Mouse (Mus musculus): ENCODE results near the gene Cldn6. TPM values are rescaled to one million over a fixed set of nuclear protein-coding genes. Genes with fewer than 3 reads are reported as not detected.

Gene Cldn6
- polyA plus RNA-seq, 1 experiment = not detected

DNA sequence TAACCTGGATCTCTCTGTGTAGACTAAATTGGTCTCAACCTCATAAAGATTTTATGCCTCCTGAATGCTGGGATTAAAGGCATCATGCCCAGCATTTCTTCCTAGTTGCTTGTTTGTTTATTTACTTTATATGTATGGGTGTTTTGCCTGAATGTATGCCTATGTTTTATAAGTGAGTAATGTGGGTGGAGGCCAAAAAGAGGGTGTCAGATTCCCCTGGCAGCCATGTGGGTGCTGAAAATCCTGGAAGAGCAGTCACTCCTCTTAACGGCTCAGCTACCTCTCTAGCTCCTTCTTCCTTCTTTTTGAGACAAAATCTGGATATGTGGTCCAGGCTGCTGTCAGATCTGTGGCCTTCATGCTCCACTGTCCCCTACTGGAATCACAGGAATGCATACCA, 51.4 kb downstream of the Cldn6 start:
- H3K4me1 ChIP-seq (ENCODE audit: control insufficient read depth, insufficient read depth, low read length) = peaks cover 8% of the 10 kb centered on the region
- H3K27ac ChIP-seq (ENCODE audit: insufficient read depth, low read length) = no peak overlapping the region
- no peak for TF ChIP-seq CTCF (IDR thresholded peaks at IDR 0.05; ENCODE audit: borderline replicate concordance, insufficient read depth, low read length)
- no peak overlapping the region for H3K4me3 ChIP-seq (ENCODE audit: insufficient read depth, low read length)

Other genes with a start within 250 kb of the Cldn6 start
- gene Vmn2r117, start 199.6 kb upstream of the Cldn6 start, polyA plus RNA-seq (2011; ENCODE audit: insufficient read length, low read depth, missing spikeins) = not detected in 2 replicates
- gene Zfp213, start 115.0 kb upstream of the Cldn6 start, polyA plus RNA-seq (2011; ENCODE audit: insufficient read length, low read depth, missing spikeins) = 6.5 TPM in 2 replicates
- 5.3 and 8.1 TPM in 2 replicates for gene Zfp13, start 79.8 kb upstream of the Cldn6 start, polyA plus RNA-seq (2011; ENCODE audit: insufficient read length, low read depth, missing spikeins)
- not detected in 2 replicates for gene Zscan10, start 78.4 kb upstream of the Cldn6 start, polyA plus RNA-seq (2011; ENCODE audit: insufficient read length, low read depth, missing spikeins)
- gene Mmp25, start 34.0 kb upstream of the Cldn6 start, polyA plus RNA-seq (2011; ENCODE audit: insufficient read length, low read depth, missing spikeins) = 0.30 and 0.50 TPM in 2 replicates
- not detected in 2 replicates for gene Bicdl2, start 18.7 kb upstream of the Cldn6 start, polyA plus RNA-seq (2011; ENCODE audit: insufficient read length, low read depth, missing spikeins)
- gene Hcfc1r1, start 5.7 kb upstream of the Cldn6 start, polyA plus RNA-seq (2011; ENCODE audit: insufficient read length, low read depth, missing spikeins) = 146 and 164 TPM in 2 replicates
- gene Thoc6, start 5.4 kb upstream of the Cldn6 start, polyA plus RNA-seq (2011; ENCODE audit: insufficient read length, low read depth, missing spikeins) = 15.7 and 20.1 TPM in 2 replicates
- 126 and 221 TPM in 2 replicates for gene Tnfrsf12a, start 1.8 kb upstream of the Cldn6 start, polyA plus RNA-seq (2011; ENCODE audit: insufficient read length, low read depth, missing spikeins)
- gene Cldn9, start 4.8 kb downstream of the Cldn6 start, polyA plus RNA-seq (2011; ENCODE audit: insufficient read length, low read depth, missing spikeins) = not detected in 2 replicates
- not detected in 2 replicates for gene 1520401A03Rik, start 43.5 kb downstream of the Cldn6 start, polyA plus RNA-seq (2011; ENCODE audit: insufficient read length, low read depth, missing spikeins)
- gene Pkmyt1, start 47.1 kb downstream of the Cldn6 start, polyA plus RNA-seq (2011; ENCODE audit: insufficient read length, low read depth, missing spikeins) = 9.2 and 10.9 TPM in 2 replicates
- 5.1 and 6.3 TPM in 2 replicates for gene Paqr4, start 61.6 kb downstream of the Cldn6 start, polyA plus RNA-seq (2011; ENCODE audit: insufficient read length, low read depth, missing spikeins)
- gene Kremen2, start 66.6 kb downstream of the Cldn6 start, polyA plus RNA-seq (2011; ENCODE audit: insufficient read length, low read depth, missing spikeins) = not detected in 2 replicates
- gene Flywch1, start 92.4 kb downstream of the Cldn6 start, polyA plus RNA-seq (2011; ENCODE audit: insufficient read length, low read depth, missing spikeins) = 29.3 and 33.0 TPM in 2 replicates
- gene Flywch2, start 106.8 kb downstream of the Cldn6 start, polyA plus RNA-seq (2011; ENCODE audit: insufficient read length, low read depth, missing spikeins) = 2.2 and 2.8 TPM in 2 replicates
- gene Srrm2, start 111.3 kb downstream of the Cldn6 start, polyA plus RNA-seq (2011; ENCODE audit: insufficient read length, low read depth, missing spikeins) = 264 and 303 TPM in 2 replicates
- gene Elob, start 149.9 kb downstream of the Cldn6 start, polyA plus RNA-seq (2011; ENCODE audit: insufficient read length, low read depth, missing spikeins) = 303 and 364 TPM in 2 replicates
- gene Prss33, start 156.8 kb downstream of the Cldn6 start, polyA plus RNA-seq (2011; ENCODE audit: insufficient read length, low read depth, missing spikeins) = not detected in 2 replicates
- gene Prss32, start 164.6 kb downstream of the Cldn6 start, polyA plus RNA-seq (2011; ENCODE audit: insufficient read length, low read depth, missing spikeins) = not detected in 2 replicates
- gene Prss41, start 164.9 kb downstream of the Cldn6 start, polyA plus RNA-seq (2011; ENCODE audit: insufficient read length, low read depth, missing spikeins) = not detected in 2 replicates
- not detected in 2 replicates for gene Prss21, start 188.8 kb downstream of the Cldn6 start, polyA plus RNA-seq (2011; ENCODE audit: insufficient read length, low read depth, missing spikeins)
- gene Dcpp1, start 201.6 kb downstream of the Cldn6 start, polyA plus RNA-seq (2011; ENCODE audit: insufficient read length, low read depth, missing spikeins) = not detected in 2 replicates
- not detected in 2 replicates for gene Dcpp2, start 201.6 kb downstream of the Cldn6 start, polyA plus RNA-seq (2011; ENCODE audit: insufficient read length, low read depth, missing spikeins)
- not detected in 2 replicates for gene Dcpp3, start 238.2 kb downstream of the Cldn6 start, polyA plus RNA-seq (2011; ENCODE audit: insufficient read length, low read depth, missing spikeins)

All from embryonic fibroblast, embryonic 13.5 days (primary cell).